In genomic region chr11:120629911-120630310, GRCm38 (mm10) we compare ENCODE assay signal across 8 mouse cellular contexts. TPM values are rescaled to one million over a fixed set of nuclear protein-coding genes. Genes with fewer than 3 reads are reported as not detected.
DNase-seq lines count a peak whose midpoint lies in the region; ATAC-seq and TF ChIP-seq lines count a peak whose summit lies in the region.

No protein-coding gene starts in this region.

- TF ChIP-seq CTCF in C2C12 (IDR thresholded peaks at IDR 0.05; ENCODE audit: control insufficient read depth, insufficient read depth, insufficient read length) = no peak
- TF ChIP-seq CTCF in small intestine, adult 2 months (IDR thresholded peaks at IDR 0.05; ENCODE audit: extremely low read depth, insufficient read length, insufficient replicate concordance, low read depth, low read length) = no peak

- H3ac ChIP-seq in C2C12 (ENCODE audit: control insufficient read depth, insufficient read length, low read depth) = peak overlapping the region; percentile 20

- TF ChIP-seq POLR2A in small intestine, adult 2 months (IDR thresholded peaks at IDR 0.05; ENCODE audit: low read depth, low read length) = no peak

- H3K79me3 ChIP-seq in C2C12 (ENCODE audit: low read depth) = peaks cover 78% of the 10 kb centered on the region

- peaks cover 35% of the 10 kb centered on the region for H3K36me3 ChIP-seq in C2C12 (ENCODE audit: control insufficient read depth, insufficient read depth)
- peaks cover 28% of the 10 kb centered on the region for H3K36me3 ChIP-seq in forebrain, embryonic 14.5 days (ENCODE audit: control insufficient read depth, insufficient read depth, low read length)
- peaks cover 13% of the 10 kb centered on the region for H3K36me3 ChIP-seq in hindbrain, embryonic 15.5 days
- H3K36me3 ChIP-seq in liver, embryonic 12.5 days = peaks cover 36% of the 10 kb centered on the region
- H3K36me3 ChIP-seq in small intestine, adult 2 months (ENCODE audit: control insufficient read depth, insufficient read depth, low read length) = peaks cover 11% of the 10 kb centered on the region

- no peak for ATAC-seq in forebrain, embryonic 14.5 days
- no peak for ATAC-seq in hindbrain, embryonic 15.5 days (ENCODE audit: low FRiP score, low read depth)
- ATAC-seq in liver, embryonic 12.5 days = peak; percentile 62

- H3K79me2 ChIP-seq in C2C12 (ENCODE audit: control insufficient read depth, insufficient read depth) = peaks cover 95% of the 10 kb centered on the region

- no peaks in the 10 kb centered on the region for H3K9me3 ChIP-seq in forebrain, embryonic 14.5 days (replicated peaks; ENCODE audit: control insufficient read depth, low read length)
- no peaks in the 10 kb centered on the region for H3K9me3 ChIP-seq in hindbrain, embryonic 15.5 days
- no peaks in the 10 kb centered on the region for H3K9me3 ChIP-seq in liver, embryonic 12.5 days (replicated peaks)

- WGBS in forebrain, embryonic 14.5 days = 38% methylated on average over 7 of the region's 7 CpGs
- 42% methylated on average over 7 of the region's 7 CpGs for WGBS in hindbrain, embryonic 15.5 days
- 8% methylated on average over 7 of the region's 7 CpGs for WGBS in liver, embryonic 12.5 days (ENCODE audit: insufficient replicate concordance)
- WGBS in small intestine, adult 2 months = 16% methylated on average over 7 of the region's 7 CpGs

- peak overlapping the region; percentile 14; the same call in 1 of the 2 replicates for H3K9ac ChIP-seq in forebrain, embryonic 14.5 days (ENCODE audit: low read length)
- H3K9ac ChIP-seq in hindbrain, embryonic 15.5 days = peak overlapping the region; percentile 29; the same call in 1 of the 2 replicates
- H3K9ac ChIP-seq in liver, embryonic 12.5 days = peak overlapping the region; percentile 99

- H3K4me3 ChIP-seq in C2C12 (ENCODE audit: insufficient read depth, poor library complexity, severe bottlenecking) = peak overlapping the region; percentile 21
- no peak overlapping the region for H3K4me3 ChIP-seq in forebrain, embryonic 14.5 days (ENCODE audit: low read depth, low read length)
- H3K4me3 ChIP-seq in hindbrain, embryonic 15.5 days = no peak overlapping the region
- peak overlapping the region; percentile 91 for H3K4me3 ChIP-seq in liver, embryonic 12.5 days
- peak overlapping the region; percentile 53 for H3K4me3 ChIP-seq in small intestine, adult 2 months (ENCODE audit: low read depth, low read length)

- H3K4me2 ChIP-seq in forebrain, embryonic 14.5 days (ENCODE audit: low read length) = no peak overlapping the region
- H3K4me2 ChIP-seq in hindbrain, embryonic 15.5 days = peak overlapping the region; percentile 87; the same call in 1 of the 2 replicates
- peak overlapping the region; percentile 76 for H3K4me2 ChIP-seq in liver, embryonic 12.5 days

- no peak overlapping the region for H3K27ac ChIP-seq in forebrain, embryonic 14.5 days (ENCODE audit: low read depth, low read length)
- H3K27ac ChIP-seq in hindbrain, embryonic 15.5 days (replicated peaks) = peak overlapping the region; percentile 63
- H3K27ac ChIP-seq in liver, embryonic 12.5 days = peak overlapping the region; percentile 94
- H3K27ac ChIP-seq in small intestine, adult 2 months (ENCODE audit: insufficient read depth, low read depth, low read length) = peak overlapping the region; percentile 92

- peak; percentile 46 for DNase-seq in Muller cell, postnatal 12 days (ENCODE audit: inconsistent ontology term)
- no peak for DNase-seq in forebrain, embryonic 14.5 days (ENCODE audit: low spot score)
- DNase-seq in left cerebral cortex, adult 18-20 months (ENCODE audit: low spot score in 2 of 2) = no peak
- no peak for DNase-seq in urinary bladder, postnatal 25 days (ENCODE audit: low spot score)

- H3K27me3 ChIP-seq in C2C12 (ENCODE audit: control insufficient read depth, insufficient read depth, insufficient read length) = no peaks in the 10 kb centered on the region
- H3K27me3 ChIP-seq in forebrain, embryonic 14.5 days (replicated peaks; ENCODE audit: control insufficient read depth, insufficient read depth, low read length) = no peaks in the 10 kb centered on the region
- H3K27me3 ChIP-seq in hindbrain, embryonic 15.5 days = no peaks in the 10 kb centered on the region
- no peaks in the 10 kb centered on the region for H3K27me3 ChIP-seq in liver, embryonic 12.5 days (replicated peaks)
- no peaks in the 10 kb centered on the region for H3K27me3 ChIP-seq in small intestine, adult 2 months (ENCODE audit: control insufficient read depth, insufficient read depth, low read length)

- peaks cover 18% of the 10 kb centered on the region for H3K4me1 ChIP-seq in forebrain, embryonic 14.5 days (ENCODE audit: control insufficient read depth, insufficient read depth, low read length)
- peaks cover 50% of the 10 kb centered on the region for H3K4me1 ChIP-seq in hindbrain, embryonic 15.5 days (replicated peaks)
- H3K4me1 ChIP-seq in liver, embryonic 12.5 days = peaks cover 87% of the 10 kb centered on the region
- H3K4me1 ChIP-seq in small intestine, adult 2 months (ENCODE audit: control insufficient read depth, insufficient read depth, insufficient read length, low read length) = peaks cover 43% of the 10 kb centered on the region

TF ChIP-seq in C2C12, 6 proteins besides CTCF, POLR2A, EP300 and RAD21:
- TF ChIP-seq MYOD1 (IDR thresholded peaks at IDR 0.05; ENCODE audit: control insufficient read depth, insufficient read length, low read depth) = no peak
- no peak for TF ChIP-seq FOSL1 (IDR thresholded peaks at IDR 0.05; ENCODE audit: insufficient read depth, low read length, poor library complexity, severe bottlenecking)
- TF ChIP-seq USF1 (IDR thresholded peaks at IDR 0.05; ENCODE audit: low read depth) = no peak
TF ChIP-seq in C2C12: peak in this region for 0.

RNA-seq across cellular contexts. Expression of gene Mafg, which starts 3.5 kb away (rescaled TPM):
- polyA plus RNA-seq in C2C12 (2012; fragmentation: generic; extraction: Trizol) = 33.3 TPM
- polyA plus RNA-seq in forebrain, embryonic 14.5 days (2014; fragmentation: Nextera tagmentation; extraction: Ambion mirVana) = 20.0 and 23.6 TPM in 2 replicates
- 42.5 and 42.7 TPM in 2 replicates for polyA plus RNA-seq in hindbrain, embryonic 15.5 days (2015; fragmentation: Nextera tagmentation; extraction: Ambion mirVana)
- 53.4 and 58.3 TPM in 2 replicates for polyA plus RNA-seq in liver, embryonic 12.5 days (2016; fragmentation: Nextera tagmentation; extraction: Ambion mirVana)
- polyA plus RNA-seq in small intestine, adult 2 months (2012; rRNA removed) = 24.8 and 33.6 TPM in 2 replicates
- 10 to 100 TPM; 86.8 to 94.3 TPM for total RNA-seq in left cerebral cortex, adult 18-20 months (2021)

RNA-seq across cellular contexts. Expression of gene Sirt7, which starts 4.9 kb away (rescaled TPM):
- polyA plus RNA-seq in C2C12 (2012; fragmentation: generic; extraction: Trizol) = 21.9 TPM
- 30.4 and 40.8 TPM in 2 replicates for polyA plus RNA-seq in forebrain, embryonic 14.5 days (2014; fragmentation: Nextera tagmentation; extraction: Ambion mirVana)
- 43.4 and 45.6 TPM in 2 replicates for polyA plus RNA-seq in hindbrain, embryonic 15.5 days (2015; fragmentation: Nextera tagmentation; extraction: Ambion mirVana)
- polyA plus RNA-seq in liver, embryonic 12.5 days (2016; fragmentation: Nextera tagmentation; extraction: Ambion mirVana) = 43.1 and 45.3 TPM in 2 replicates
- 99.1 and 147 TPM in 2 replicates for polyA plus RNA-seq in small intestine, adult 2 months (2012; rRNA removed)
- 10 to 100 TPM; 34.9 to 38.6 TPM for total RNA-seq in left cerebral cortex, adult 18-20 months (2021)

RNA-seq across cellular contexts. Expression of gene Pcyt2, which starts 12.2 kb away (rescaled TPM):
- 51.5 TPM for polyA plus RNA-seq in C2C12 (2012; fragmentation: generic; extraction: Trizol)
- polyA plus RNA-seq in forebrain, embryonic 14.5 days (2014; fragmentation: Nextera tagmentation; extraction: Ambion mirVana) = 113 and 134 TPM in 2 replicates
- 213 and 226 TPM in 2 replicates for polyA plus RNA-seq in hindbrain, embryonic 15.5 days (2015; fragmentation: Nextera tagmentation; extraction: Ambion mirVana)
- 135 and 142 TPM in 2 replicates for polyA plus RNA-seq in liver, embryonic 12.5 days (2016; fragmentation: Nextera tagmentation; extraction: Ambion mirVana)
- 449 and 1,029 TPM in 2 replicates for polyA plus RNA-seq in small intestine, adult 2 months (2012; rRNA removed)
- total RNA-seq in left cerebral cortex, adult 18-20 months (2021) = 100 to 1,000 TPM; 124 to 136 TPM

RNA-seq across cellular contexts. Expression of gene Pycr1, which starts 13.7 kb away (rescaled TPM):
- polyA plus RNA-seq in C2C12 (2012; fragmentation: generic; extraction: Trizol) = 16.1 TPM
- polyA plus RNA-seq in forebrain, embryonic 14.5 days (2014; fragmentation: Nextera tagmentation; extraction: Ambion mirVana) = 33.6 and 33.9 TPM in 2 replicates
- 19.0 and 21.3 TPM in 2 replicates for polyA plus RNA-seq in hindbrain, embryonic 15.5 days (2015; fragmentation: Nextera tagmentation; extraction: Ambion mirVana)
- polyA plus RNA-seq in liver, embryonic 12.5 days (2016; fragmentation: Nextera tagmentation; extraction: Ambion mirVana) = 11.0 and 11.3 TPM in 2 replicates
- 17.1 and 19.9 TPM in 2 replicates for polyA plus RNA-seq in small intestine, adult 2 months (2012; rRNA removed)
- 1 to 10 TPM; 1.0 to 1.6 TPM for total RNA-seq in left cerebral cortex, adult 18-20 months (2021)

RNA-seq across cellular contexts. Expression of gene Myadml2, which starts 18.0 kb away (rescaled TPM):
- not detected for polyA plus RNA-seq in C2C12 (2012; fragmentation: generic; extraction: Trizol)
- 0.38 and 0.48 TPM in 2 replicates for polyA plus RNA-seq in forebrain, embryonic 14.5 days (2014; fragmentation: Nextera tagmentation; extraction: Ambion mirVana)
- 0.67 and 1.0 TPM in 2 replicates for polyA plus RNA-seq in hindbrain, embryonic 15.5 days (2015; fragmentation: Nextera tagmentation; extraction: Ambion mirVana)
- 0.23 and 0.47 TPM in 2 replicates for polyA plus RNA-seq in liver, embryonic 12.5 days (2016; fragmentation: Nextera tagmentation; extraction: Ambion mirVana)
- polyA plus RNA-seq in small intestine, adult 2 months (2012; rRNA removed) = 0.39 and 1.0 TPM in 2 replicates
- total RNA-seq in left cerebral cortex, adult 18-20 months (2021) = 1 to 10 TPM; 7.3 to 8.2 TPM

Comparison
In these comparisons a context has a peak if more than half of its experiments do, and no peak if none do; other contexts are left out.
1. H3K4me3 ChIP-seq: peak in C2C12 (single experiment), liver, embryonic 12.5 days (single experiment) and small intestine, adult 2 months (single experiment); none in forebrain, embryonic 14.5 days (single experiment) and hindbrain, embryonic 15.5 days (single experiment).
2. H3K9ac ChIP-seq: peak in every context shown above with its lines; median percentile 99 in liver, embryonic 12.5 days; 29 in hindbrain, embryonic 15.5 days; 14 in forebrain, embryonic 14.5 days.